In the genomic region with DNA sequence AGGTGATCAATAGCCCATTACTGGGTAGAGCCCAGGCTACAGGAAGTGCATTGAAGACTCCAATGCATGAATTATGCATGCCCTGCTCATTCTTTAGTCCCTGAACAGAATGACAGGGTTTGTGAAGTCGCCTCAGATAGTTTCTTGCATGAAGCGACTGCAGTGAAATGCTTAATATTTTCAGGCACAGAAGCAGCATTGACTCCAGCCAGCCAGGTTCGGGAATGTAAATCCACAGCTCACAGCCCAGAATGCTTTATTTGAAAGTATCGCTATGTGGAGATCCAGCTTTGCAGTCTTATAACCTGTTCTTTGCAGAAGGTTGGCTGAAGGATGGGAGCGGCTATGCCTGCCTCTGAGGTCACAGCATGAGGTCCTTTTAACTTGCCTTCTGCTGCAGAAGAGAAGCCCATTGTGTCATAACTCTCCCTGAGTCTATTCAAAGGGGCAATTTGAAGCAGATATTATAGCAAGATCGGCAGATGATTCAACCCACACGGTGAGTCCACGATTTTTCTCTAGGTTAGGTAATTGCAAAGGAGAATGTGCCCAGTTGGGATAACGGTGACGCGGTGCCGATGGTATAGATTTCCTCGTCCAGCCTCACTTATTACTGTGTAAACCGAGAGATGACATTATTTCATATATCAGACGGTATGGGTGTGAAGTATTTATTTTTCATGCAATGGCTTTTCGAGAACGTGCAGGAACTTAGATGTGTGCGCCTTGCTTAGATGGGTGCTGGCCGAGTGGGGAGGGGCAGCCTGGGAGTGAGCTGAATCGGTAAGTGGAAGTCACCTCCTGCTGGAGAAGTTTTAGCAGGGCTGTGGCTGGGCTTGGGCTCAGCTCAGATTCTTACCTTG, we compare ENCODE assay signal across 8 mouse cellular contexts.
DNase-seq lines count a peak whose midpoint lies in the region; ATAC-seq lines count a peak whose summit lies in the region.

No protein-coding gene starts in this region.

- H3K36me3 ChIP-seq in kidney, embryonic 16.5 days (ENCODE audit: insufficient read depth, low read length), result no peaks in the 10 kb centered on the region
- H3K36me3 ChIP-seq in forebrain, embryonic 12.5 days (replicated peaks), result no peaks in the 10 kb centered on the region

- 44% methylated on average over 20 of the region's 20 CpGs for whole genome bisulfite sequencing in kidney, embryonic 16.5 days
- WGBS in forebrain, embryonic 12.5 days, result 24% methylated on average over 20 of the region's 20 CpGs

- H3K4me3 ChIP-seq in kidney, embryonic 16.5 days (ENCODE audit: low read length), result no peak overlapping the region
- peak overlapping the region; percentile 27 for H3K4me3 ChIP-seq in forebrain, embryonic 12.5 days (replicated peaks)

- H3K9me3 ChIP-seq in kidney, embryonic 16.5 days (ENCODE audit: low read length), result no peaks in the 10 kb centered on the region
- no peaks in the 10 kb centered on the region for H3K9me3 ChIP-seq in forebrain, embryonic 12.5 days

- DNase-seq in kidney, adult 11 months, result no peak
- DNase-seq in left cerebral cortex, adult 18-20 months (ENCODE audit: low spot score in 2 of 2), result peak; percentile 29 to 51
- DNase-seq in retina, embryonic 14.5 days (ENCODE audit: low spot score), result peak; percentile 58
- DNase-seq in thymus, adult 18-20 months, result no peak
- DNase-seq in lung, adult 18-20 months, result no peak

- H3K4me1 ChIP-seq in kidney, embryonic 16.5 days (ENCODE audit: insufficient read depth, low read length), result no peaks in the 10 kb centered on the region
- peaks cover 14% of the 10 kb centered on the region for H3K4me1 ChIP-seq in forebrain, embryonic 12.5 days

- no peak for ATAC-seq in kidney, embryonic 16.5 days (ENCODE audit: low FRiP score, low TSS enrichment)
- peak; percentile 69 for ATAC-seq in forebrain, embryonic 12.5 days (ENCODE audit: low FRiP score)
- ATAC-seq in megakaryocyte progenitor cell, adult 5-6 weeks (replicated peaks; ENCODE audit: poor library complexity), result no peak

- H3K4me2 ChIP-seq in kidney, embryonic 16.5 days (replicated peaks; ENCODE audit: low read depth, low read length), result peak overlapping the region; percentile 14; the same call in 1 of the 2 replicates
- peak overlapping the region; percentile 51 for H3K4me2 ChIP-seq in forebrain, embryonic 12.5 days

- no peak overlapping the region for H3K9ac ChIP-seq in kidney, embryonic 16.5 days (replicated peaks; ENCODE audit: low read length)
- no peak overlapping the region for H3K9ac ChIP-seq in forebrain, embryonic 12.5 days

- no peak overlapping the region for H3K27ac ChIP-seq in kidney, embryonic 16.5 days (ENCODE audit: low read length)
- peak overlapping the region; percentile 27; the same call in 1 of the 2 replicates for H3K27ac ChIP-seq in forebrain, embryonic 12.5 days

- no peaks in the 10 kb centered on the region for H3K27me3 ChIP-seq in kidney, embryonic 16.5 days (ENCODE audit: insufficient read depth, low read length)
- H3K27me3 ChIP-seq in forebrain, embryonic 12.5 days, result no peaks in the 10 kb centered on the region

Comparison
In these comparisons a context has a peak if more than half of its experiments do, and no peak if none do; other contexts are left out.
1. DNase-seq: peak in left cerebral cortex, adult 18-20 months (2 of 2) and retina, embryonic 14.5 days (single experiment); none in kidney, adult 11 months (single experiment), thymus, adult 18-20 months (0 of 2) and lung, adult 18-20 months (0 of 2).